Mouse (Mus musculus) forebrain, embryonic 14.5 days (tissue): ENCODE data around the gene Srgap1. TPM values are rescaled to one million over a fixed set of nuclear protein-coding genes. Genes with fewer than 3 reads are reported as not detected.

Experiments
- ATAC-seq: fragments of 200-750 bp; cut with Nextera tagmentation; 2 replicates; pipeline ENCODE4 v1.8.0; 2017; ENCODE audit warnings: mild to moderate bottlenecking, moderate library complexity
- DNase-seq: peaks from one replicate; pipeline ENCODE4 v3.0.0-alpha.2; 2015; ENCODE audit warnings: low spot score
- H3K27ac ChIP-seq: fragments of 300-500 bp; sonication (generic); 2 replicates; pipeline ENCODE4 v1.5.1; 2014; ENCODE audit warnings: low read depth, mild to moderate bottlenecking, control low read depth, low read length, moderate library complexity
- H3K27me3 ChIP-seq: fragments of 300-500 bp; sonication (generic); replicated peaks from 2 replicates; pipeline ENCODE4 v1.6.1; 2014; ENCODE audit warnings: low read length, control low read depth, mixed read lengths; ENCODE audit not compliant: control insufficient read depth, insufficient read depth
- H3K36me3 ChIP-seq: fragments of 300-500 bp; sonication (generic); 2 replicates; pipeline ENCODE4 v1.6.1; 2014; ENCODE audit warnings: low read length, control low read depth; ENCODE audit not compliant: control insufficient read depth, insufficient read depth
- H3K4me1 ChIP-seq: fragments of 300-500 bp; sonication (generic); 2 replicates; pipeline ENCODE4 v1.6.1; 2014; ENCODE audit warnings: antibody characterized with exemption, low read length, control low read depth; ENCODE audit not compliant: control insufficient read depth, insufficient read depth
- H3K4me2 ChIP-seq: fragments of 300-500 bp; sonication (generic); 2 replicates; pipeline ENCODE4 v1.6.1; 2014; ENCODE audit warnings: mild to moderate bottlenecking, control low read depth, low read length
- H3K4me3 ChIP-seq: fragments of 300-500 bp; sonication (generic); 2 replicates; pipeline ENCODE4 v1.5.1; 2014; ENCODE audit warnings: low read depth, low read length, control low read depth
- H3K9ac ChIP-seq: fragments of 300-500 bp; sonication (generic); 2 replicates; pipeline ENCODE4 v1.6.1; 2014; ENCODE audit warnings: mild to moderate bottlenecking, low read length, control low read depth, moderate library complexity
- H3K9me3 ChIP-seq: fragments of 300-500 bp; sonication (generic); replicated peaks from 2 replicates; pipeline ENCODE4 v1.6.1; 2016; ENCODE audit warnings: low read length, control low read depth, mixed read lengths; ENCODE audit not compliant: control insufficient read depth
- WGBS: fragments of 180-500 bp; shearing (Covaris S2); extraction: QIAGEN DNeasy Blood & Tissue Kit; methylation state at CpG from one replicate; pipeline ENCODE4 v1.1.7; 2014; 5-methylcytosine and 5-hydroxymethylcytosine counted together
- polyA plus RNA-seq: library from polyadenylated mRNA; unstranded; fragments of >200 nt; fragmentation: Nextera tagmentation; extraction: Ambion mirVana; gene quantifications from 2 replicates; pipeline ENCODE4 v1.2.1, GENCODE M21; 2014

Srgap1 gene
- polyA plus RNA-seq, 1 experiment from 2014 or later, result 15.3 TPM

GRCm38 (mm10) chr10:121830335-121831307 is 216.5 kb downstream of the Srgap1 start:
- Histone ChIP-seq H3K4me2 (peak overlapping the region; percentile 34), H3K4me1 (peaks cover 16% of the 10 kb centered on the region), H3K27ac (peak overlapping the region; percentile 17; the same call in 1 of the 2 replicates), H3K9me3 (no peaks in the 10 kb centered on the region), H3K9ac (no peak overlapping the region), H3K36me3 (no peaks in the 10 kb centered on the region), H3K27me3 (no peaks in the 10 kb centered on the region), H3K4me3 (no peak overlapping the region)
- DNase-seq, result peak; percentile 62
- 37% methylated on average over 29 of the region's 29 CpGs for WGBS
- peak; percentile 69 for ATAC-seq

- Histone ChIP-seq H3K9me3 (no peaks in the 10 kb centered on the region), H3K27ac (no peak overlapping the region), H3K4me1 (peaks cover 16% of the 10 kb centered on the region), H3K36me3 (no peaks in the 10 kb centered on the region), H3K27me3 (no peaks in the 10 kb centered on the region), H3K4me3 (no peak overlapping the region), H3K9ac (no peak overlapping the region), H3K4me2 (peak overlapping the region; percentile 34; the same call in 1 of the 2 replicates)
- ATAC-seq, result no peak
- DNase-seq, result no peak
- WGBS, result 49% methylated on average over 5 of the region's 5 CpGs
Observed at GRCm38 (mm10) chr10:121829800-121830303, 217.3 kb downstream of the Srgap1 start.

- Histone ChIP-seq H3K4me1 (peaks cover 16% of the 10 kb centered on the region), H3K4me2 (no peak overlapping the region), H3K27me3 (no peaks in the 10 kb centered on the region), H3K9ac (no peak overlapping the region), H3K27ac (no peak overlapping the region), H3K4me3 (no peak overlapping the region), H3K9me3 (no peaks in the 10 kb centered on the region), H3K36me3 (no peaks in the 10 kb centered on the region; the same call in 1 of the 2 replicates)
- DNase-seq (no peak), ATAC-seq (no peak)
- WGBS, result 56% methylated on average over 6 of the region's 6 CpGs
Observed at GRCm38 (mm10) chr10:121829034-121829433, 218.1 kb downstream of the Srgap1 start.

- 84% methylated on average over 5 of the region's 5 CpGs for WGBS
- Histone ChIP-seq H3K4me3 (no peak overlapping the region), H3K27ac (no peak overlapping the region), H3K27me3 (no peaks in the 10 kb centered on the region), H3K4me2 (no peak overlapping the region), H3K9me3 (no peaks in the 10 kb centered on the region), H3K9ac (no peak overlapping the region), H3K36me3 (peaks cover 19% of the 10 kb centered on the region), H3K4me1 (no peaks in the 10 kb centered on the region)
- no peak for DNase-seq
- ATAC-seq, result no peak
Observed at GRCm38 (mm10) chr10:121822674-121823073, 224.4 kb downstream of the Srgap1 start.

- DNase-seq (no peak), ATAC-seq (no peak)
- Histone ChIP-seq H3K4me2 (no peak overlapping the region), H3K4me3 (no peak overlapping the region), H3K4me1 (no peaks in the 10 kb centered on the region), H3K9me3 (no peaks in the 10 kb centered on the region), H3K9ac (no peak overlapping the region), H3K27me3 (no peaks in the 10 kb centered on the region), H3K27ac (no peak overlapping the region), H3K36me3 (peaks cover 19% of the 10 kb centered on the region)
- 90% methylated on average over 7 of the region's 7 CpGs for WGBS
Observed at GRCm38 (mm10) chr10:121820846-121821245, 226.3 kb downstream of the Srgap1 start.

- Histone ChIP-seq H3K27ac (no peak overlapping the region), H3K4me2 (no peak overlapping the region), H3K36me3 (peaks cover 22% of the 10 kb centered on the region), H3K27me3 (no peaks in the 10 kb centered on the region), H3K9ac (no peak overlapping the region), H3K4me3 (no peak overlapping the region), H3K4me1 (no peaks in the 10 kb centered on the region), H3K9me3 (no peaks in the 10 kb centered on the region)
- ATAC-seq, result no peak
- WGBS, result 55% methylated on average over 7 of the region's 7 CpGs
- peak; percentile 34 for DNase-seq
Observed at GRCm38 (mm10) chr10:121817983-121818382, 229.1 kb downstream of the Srgap1 start.

GRCm38 (mm10) chr10:121807771-121808170 is 239.3 kb downstream of the Srgap1 start:
- DNase-seq (no peak), ATAC-seq (no peak)
- Histone ChIP-seq H3K4me2 (no peak overlapping the region), H3K4me1 (no peaks in the 10 kb centered on the region), H3K36me3 (peaks cover 14% of the 10 kb centered on the region), H3K27me3 (no peaks in the 10 kb centered on the region), H3K9me3 (no peaks in the 10 kb centered on the region), H3K27ac (no peak overlapping the region), H3K9ac (no peak overlapping the region), H3K4me3 (no peak overlapping the region)
- 93% methylated on average over 11 of the region's 11 CpGs for WGBS

GRCm38 (mm10) chr10:121806806-121807205 is 240.3 kb downstream of the Srgap1 start:
- Histone ChIP-seq H3K9me3 (no peaks in the 10 kb centered on the region), H3K27me3 (no peaks in the 10 kb centered on the region), H3K27ac (no peak overlapping the region), H3K4me3 (no peak overlapping the region), H3K9ac (no peak overlapping the region), H3K4me2 (no peak overlapping the region), H3K36me3 (peaks cover 23% of the 10 kb centered on the region), H3K4me1 (no peaks in the 10 kb centered on the region)
- WGBS, result 69% methylated on average over 11 of the region's 11 CpGs
- no peak for DNase-seq
- ATAC-seq, result no peak

GRCm38 (mm10) chr10:121805933-121806341 is 241.2 kb downstream of the Srgap1 start:
- peak; percentile 38 for DNase-seq
- no peaks in the 10 kb centered on the region for H3K9me3 ChIP-seq
- no peaks in the 10 kb centered on the region for H3K27me3 ChIP-seq
- H3K4me3 ChIP-seq, result no peak overlapping the region
- WGBS, result 74% methylated on average over 11 of the region's 11 CpGs
- 0 out of 2 replicates have a peak overlapping the region, but pooled peaks have one; percentile 15 for H3K27ac ChIP-seq
- H3K4me1 ChIP-seq, result no peaks in the 10 kb centered on the region
- no peak for ATAC-seq
- no peak overlapping the region for H3K4me2 ChIP-seq
- H3K9ac ChIP-seq, result no peak overlapping the region
- peaks cover 28% of the 10 kb centered on the region for H3K36me3 ChIP-seq
